Mouse (Mus musculus) lung, embryonic 15.5 days (tissue): ENCODE results near the gene Slit3. TPM values are rescaled to one million over a fixed set of nuclear protein-coding genes. Genes with fewer than 3 reads are reported as not detected.

Source experiments
- ATAC-seq: fragments of 200-750 bp; cut with Nextera tagmentation; 2 replicates; pipeline ENCODE4 v1.8.0; 2017; ENCODE audit warnings: moderate number of reproducible peaks, borderline replicate concordance; ENCODE audit not compliant: low FRiP score, low TSS enrichment; ENCODE audit errors: extremely low read depth
- H3K27ac ChIP-seq: fragments of 300-500 bp; sonication (generic); 2 replicates; pipeline ENCODE4 v1.5.1; 2015; ENCODE audit warnings: moderate library complexity, mild to moderate bottlenecking, inconsistent platforms
- H3K27me3 ChIP-seq: fragments of 300-500 bp; sonication (generic); 2 replicates; pipeline ENCODE4 v1.6.1; 2015; ENCODE audit warnings: inconsistent platforms
- H3K36me3 ChIP-seq: fragments of 300-500 bp; sonication (generic); 2 replicates; pipeline ENCODE4 v1.6.1; 2015; ENCODE audit warnings: inconsistent platforms
- H3K4me1 ChIP-seq: fragments of 300-500 bp; sonication (generic); 2 replicates; pipeline ENCODE4 v1.6.1; 2015; ENCODE audit warnings: inconsistent platforms
- H3K4me2 ChIP-seq: fragments of 300-500 bp; sonication (generic); 2 replicates; pipeline ENCODE4 v1.6.1; 2015; ENCODE audit warnings: inconsistent platforms, mild to moderate bottlenecking, moderate library complexity
- H3K4me3 ChIP-seq: fragments of 300-500 bp; sonication (generic); 2 replicates; pipeline ENCODE4 v1.5.1; 2015; ENCODE audit warnings: mild to moderate bottlenecking, inconsistent platforms
- H3K9ac ChIP-seq: fragments of 300-500 bp; sonication (generic); 2 replicates; pipeline ENCODE4 v1.6.1; 2015; ENCODE audit warnings: inconsistent platforms
- H3K9me3 ChIP-seq: fragments of 300-500 bp; sonication (generic); 2 replicates; pipeline ENCODE4 v1.6.1; 2016; ENCODE audit warnings: inconsistent platforms
- WGBS: fragments of 180-500 bp; shearing (Covaris S2); methylation state at CpG from one replicate; pipeline ENCODE4 v1.1.7; 2015; 5-methylcytosine and 5-hydroxymethylcytosine counted together
- polyA plus RNA-seq: library from polyadenylated mRNA; unstranded; fragments of >200 nt; fragmentation: Nextera tagmentation; extraction: Ambion mirVana; gene quantifications from 2 replicates; pipeline ENCODE4 v1.2.1, GENCODE M21; 2015

Slit3 gene
- polyA plus RNA-seq, 1 experiment from 2014 or later = 21.4 TPM

DNA sequence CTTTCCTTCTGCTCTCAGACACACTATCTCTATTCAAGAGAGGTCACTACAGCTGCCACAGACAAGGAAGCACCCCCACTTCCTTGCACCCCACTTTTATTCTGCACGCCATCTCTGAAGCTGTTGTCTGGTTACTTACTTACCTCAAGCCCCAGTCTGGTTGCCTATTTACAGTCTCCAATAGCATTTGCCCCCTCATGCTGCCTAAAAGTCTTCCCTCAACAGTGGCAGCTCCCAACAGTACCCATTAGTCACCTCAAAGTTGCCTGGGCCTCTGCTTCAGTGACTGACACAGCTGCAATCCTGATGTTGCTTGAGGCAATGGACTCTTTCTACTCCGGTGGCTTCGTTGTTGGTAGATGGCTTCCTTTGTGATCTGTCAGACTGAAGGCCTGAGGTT, 42.4 kb downstream of the Slit3 start:
- Histone ChIP-seq H3K4me1 (no peaks in the 10 kb centered on the region), H3K4me3 (no peak overlapping the region), H3K27ac (no peak overlapping the region), H3K9ac (no peak overlapping the region), H3K4me2 (no peak overlapping the region), H3K36me3 (no peaks in the 10 kb centered on the region), H3K9me3 (no peaks in the 10 kb centered on the region), H3K27me3 (no peaks in the 10 kb centered on the region)
- ATAC-seq = no peak
- WGBS = 94% methylated on average over 3 of the region's 3 CpGs

- Histone ChIP-seq H3K36me3 (no peaks in the 10 kb centered on the region), H3K9me3 (no peaks in the 10 kb centered on the region), H3K4me3 (no peak overlapping the region), H3K27me3 (no peaks in the 10 kb centered on the region), H3K4me2 (no peak overlapping the region), H3K27ac (no peak overlapping the region), H3K4me1 (no peaks in the 10 kb centered on the region), H3K9ac (no peak overlapping the region)
- 63% methylated on average over 8 of the region's 8 CpGs for WGBS
- ATAC-seq = no peak
These were observed 46.2 kb downstream of the Slit3 start for GRCm38 (mm10) chr11:35167176-35167575.

DNA sequence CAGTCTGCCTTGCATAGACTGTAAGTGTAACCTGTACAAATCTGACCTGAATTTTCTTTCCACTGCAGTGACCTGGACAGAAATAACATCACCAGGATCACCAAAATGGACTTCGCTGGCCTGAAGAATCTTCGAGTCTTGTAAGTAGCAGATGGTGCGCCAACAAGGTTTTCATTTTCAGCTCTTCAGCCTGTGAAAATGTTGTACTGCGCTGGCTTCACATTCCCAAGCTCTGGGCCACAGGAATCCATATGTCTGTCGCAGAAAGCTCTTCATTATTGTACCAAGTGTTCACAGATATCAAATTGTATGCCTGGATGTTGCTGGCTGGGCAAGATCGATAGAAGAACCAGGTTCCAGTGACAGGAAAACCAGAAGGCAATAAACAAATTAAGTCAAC, 50.5 kb downstream of the Slit3 start:
- Histone ChIP-seq H3K36me3 (no peaks in the 10 kb centered on the region), H3K4me3 (no peak overlapping the region), H3K4me1 (no peaks in the 10 kb centered on the region), H3K27ac (no peak overlapping the region), H3K9me3 (no peaks in the 10 kb centered on the region), H3K27me3 (no peaks in the 10 kb centered on the region), H3K9ac (no peak overlapping the region), H3K4me2 (no peak overlapping the region)
- 86% methylated on average over 6 of the region's 6 CpGs for WGBS
- ATAC-seq = no peak

DNA sequence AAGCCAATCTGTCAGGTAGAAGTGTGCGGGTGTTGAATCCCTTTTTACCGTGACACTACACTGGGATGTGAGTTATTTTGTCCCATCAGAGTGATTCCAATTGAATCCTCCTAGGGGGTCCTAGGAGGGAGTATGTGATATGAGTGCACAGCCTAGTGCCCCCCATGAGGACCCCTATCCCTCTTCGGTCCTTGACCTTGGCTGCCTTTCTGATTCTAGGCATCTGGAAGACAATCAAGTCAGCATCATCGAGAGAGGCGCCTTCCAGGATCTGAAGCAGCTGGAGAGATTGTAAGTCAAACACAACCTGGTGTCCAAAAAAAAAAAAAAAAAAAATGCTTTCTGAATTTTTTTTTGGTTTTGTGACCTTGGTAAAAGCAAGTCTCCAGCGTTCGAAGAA, 56.5 kb downstream of the Slit3 start:
- no peak overlapping the region for H3K9ac ChIP-seq
- no peak overlapping the region for H3K27ac ChIP-seq
- 0 out of 2 replicates have a peak, but pooled peaks have one; percentile 49 for ATAC-seq
- no peak overlapping the region for H3K4me3 ChIP-seq
- H3K27me3 ChIP-seq = no peaks in the 10 kb centered on the region
- 53% methylated on average over 7 of the region's 7 CpGs for WGBS
- no peaks in the 10 kb centered on the region for H3K36me3 ChIP-seq
- H3K4me2 ChIP-seq = no peak overlapping the region; the same call in 1 of the 2 replicates
- H3K9me3 ChIP-seq = no peaks in the 10 kb centered on the region
- H3K4me1 ChIP-seq = peaks cover 12% of the 10 kb centered on the region

DNA sequence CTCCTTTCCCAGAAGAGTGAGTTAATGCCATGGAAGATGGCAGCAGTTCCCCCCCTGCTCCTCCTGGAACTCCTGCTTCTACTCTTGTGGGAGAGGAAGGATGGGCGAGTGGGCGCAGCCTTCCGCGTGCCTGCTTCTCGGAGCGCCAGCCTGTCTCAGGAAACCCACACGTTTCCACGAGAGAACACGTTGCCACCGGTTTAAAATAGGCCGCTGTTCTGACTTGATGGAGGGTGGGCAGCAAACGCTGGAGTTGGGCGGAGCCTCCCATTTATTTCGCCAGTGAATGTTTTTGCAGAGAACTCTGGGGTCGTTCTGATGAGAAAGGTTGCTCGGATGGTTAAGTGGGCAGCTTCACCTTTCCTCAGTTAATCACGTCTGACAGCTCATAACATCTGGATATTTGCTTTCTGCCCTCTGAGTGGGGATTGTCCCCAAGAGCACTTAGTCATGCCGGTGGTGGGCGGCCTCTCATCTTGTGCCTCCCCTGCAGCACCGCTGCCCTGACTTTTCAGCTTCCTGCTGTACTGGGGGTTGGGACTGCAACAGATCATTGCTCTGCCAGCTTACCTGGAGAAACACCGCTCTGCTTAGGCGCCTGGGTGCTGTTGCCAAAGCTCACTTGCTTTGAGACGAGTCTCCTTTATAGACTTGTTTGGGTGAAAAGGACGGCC, 57.3 kb downstream of the Slit3 start:
- Histone ChIP-seq H3K9me3 (no peaks in the 10 kb centered on the region), H3K4me2 (peak overlapping the region; percentile 32), H3K9ac (no peak overlapping the region), H3K4me3 (peak overlapping the region; percentile 9; the same call in 1 of the 2 replicates), H3K4me1 (peaks cover 12% of the 10 kb centered on the region), H3K36me3 (no peaks in the 10 kb centered on the region), H3K27me3 (no peaks in the 10 kb centered on the region), H3K27ac (no peak overlapping the region)
- no peak for ATAC-seq
- WGBS = 37% methylated on average over 24 of the region's 24 CpGs

- ATAC-seq = no peak
- no peaks in the 10 kb centered on the region for H3K36me3 ChIP-seq
- no peak overlapping the region for H3K27ac ChIP-seq
- H3K4me2 ChIP-seq = no peak overlapping the region
- H3K9ac ChIP-seq = no peak overlapping the region
- H3K4me3 ChIP-seq = no peak overlapping the region
- H3K4me1 ChIP-seq = peaks cover 12% of the 10 kb centered on the region
- no peaks in the 10 kb centered on the region for H3K9me3 ChIP-seq
- 53% methylated on average over 8 of the region's 8 CpGs for WGBS
- H3K27me3 ChIP-seq = no peaks in the 10 kb centered on the region
These were observed 58.3 kb downstream of the Slit3 start for GRCm38 (mm10) chr11:35179305-35179704.

- H3K4me2 ChIP-seq = no peak overlapping the region
- no peak overlapping the region for H3K9ac ChIP-seq
- no peaks in the 10 kb centered on the region for H3K9me3 ChIP-seq
- H3K4me1 ChIP-seq = peaks cover 12% of the 10 kb centered on the region
- ATAC-seq = no peak
- no peaks in the 10 kb centered on the region for H3K27me3 ChIP-seq
- H3K27ac ChIP-seq = no peak overlapping the region
- H3K36me3 ChIP-seq = no peaks in the 10 kb centered on the region
- H3K4me3 ChIP-seq = no peak overlapping the region
- 68% methylated on average over 5 of the region's 5 CpGs for WGBS
These were observed 61.9 kb downstream of the Slit3 start for GRCm38 (mm10) chr11:35182887-35183286.

GRCm38 (mm10) chr11:35194826-35195225, 73.8 kb downstream of the Slit3 start:
- ATAC-seq = no peak
- 79% methylated on average over 6 of the region's 6 CpGs for WGBS

DNA sequence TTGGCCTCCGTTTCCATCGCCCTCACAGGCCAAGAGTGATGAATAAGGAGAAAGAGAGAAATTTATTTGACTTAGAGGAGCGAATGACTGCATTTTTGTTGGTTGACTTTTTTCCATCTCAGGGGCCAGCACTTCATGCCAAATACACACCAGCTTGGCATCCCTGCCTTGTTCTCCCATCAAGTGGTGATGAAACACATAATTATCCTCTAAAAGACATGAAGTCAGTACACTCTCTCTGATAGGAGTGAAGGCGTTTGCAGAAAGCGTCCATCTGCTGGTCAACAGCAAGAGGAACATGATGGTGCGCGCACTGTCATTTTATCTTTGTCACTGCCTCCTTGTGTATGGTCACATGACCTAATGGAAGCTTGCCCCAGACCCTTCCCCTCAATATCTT, 75.8 kb downstream of the Slit3 start:
- WGBS = 42% methylated on average over 7 of the region's 7 CpGs
- H3K36me3 ChIP-seq = no peaks in the 10 kb centered on the region
- H3K9ac ChIP-seq = no peak overlapping the region
- peak; percentile 88 for ATAC-seq
- H3K4me1 ChIP-seq = peaks cover 24% of the 10 kb centered on the region
- H3K4me3 ChIP-seq = no peak overlapping the region
- no peak overlapping the region for H3K4me2 ChIP-seq
- H3K27ac ChIP-seq = no peak overlapping the region
- H3K9me3 ChIP-seq = no peaks in the 10 kb centered on the region
- 0 out of 2 replicates have a peak, but pooled peaks cover 5% of the 10 kb centered on the region for H3K27me3 ChIP-seq

More at GRCm38 (mm10) chr11:35194826-35195225, 73.8 kb downstream of the Slit3 start:
- Histone ChIP-seq H3K27ac (no peak overlapping the region), H3K27me3 (no peaks in the 10 kb centered on the region), H3K9ac (no peak overlapping the region), H3K4me1 (peaks cover 19% of the 10 kb centered on the region), H3K36me3 (no peaks in the 10 kb centered on the region), H3K9me3 (no peaks in the 10 kb centered on the region), H3K4me2 (no peak overlapping the region), H3K4me3 (no peak overlapping the region)

DNA sequence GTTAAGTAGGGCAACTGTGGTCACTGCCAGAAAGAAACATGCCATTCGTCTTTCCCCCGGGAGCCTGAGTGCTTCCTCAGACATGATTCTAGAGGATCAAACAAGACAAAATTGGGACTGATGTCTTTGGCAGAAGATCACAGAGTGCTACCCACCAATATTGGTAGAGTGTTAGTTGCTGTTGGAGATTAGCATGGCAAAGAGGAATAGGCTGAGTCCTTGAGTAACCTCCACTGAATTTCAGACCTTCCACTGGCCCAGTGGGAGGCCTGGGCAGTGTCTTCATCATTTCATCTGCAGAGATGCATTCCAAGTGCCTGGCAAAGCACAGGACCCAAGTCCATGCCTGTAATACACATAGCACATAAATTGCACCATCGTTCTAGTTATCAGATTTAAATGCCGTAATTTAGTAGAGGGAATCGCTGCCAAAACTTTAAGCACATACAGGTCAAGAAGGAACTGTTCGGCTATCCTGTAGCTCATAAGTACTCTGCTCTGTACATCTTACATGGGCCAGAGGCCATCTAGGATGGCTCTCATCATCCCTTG, 77.6 kb downstream of the Slit3 start:
- no peak overlapping the region for H3K4me3 ChIP-seq
- WGBS = 67% methylated on average over 6 of the region's 6 CpGs

DNA sequence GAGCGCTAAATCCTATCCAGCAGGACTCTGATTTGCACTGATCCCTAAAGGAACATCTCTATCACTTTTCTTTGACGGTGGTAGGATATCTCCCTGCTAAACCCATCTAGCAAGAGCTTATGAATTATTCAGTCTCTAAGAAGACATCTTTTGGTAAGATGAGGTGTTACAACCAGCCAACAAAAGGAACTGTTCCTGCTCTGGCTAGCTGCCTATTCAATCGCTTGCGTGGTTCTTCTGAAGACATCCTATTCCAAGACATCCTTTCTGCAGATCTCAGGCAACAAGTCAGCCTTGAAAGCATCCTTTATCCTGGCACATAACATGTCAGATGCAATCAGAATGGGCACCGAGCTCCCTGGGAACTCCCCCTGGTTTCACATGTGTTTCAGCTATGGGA, 81.3 kb downstream of the Slit3 start:
- Histone ChIP-seq H3K4me3 (no peak overlapping the region), H3K27ac (no peak overlapping the region), H3K4me1 (peaks cover 41% of the 10 kb centered on the region), H3K4me2 (no peak overlapping the region), H3K9ac (no peak overlapping the region), H3K9me3 (no peaks in the 10 kb centered on the region), H3K36me3 (no peaks in the 10 kb centered on the region), H3K27me3 (0 out of 2 replicates have a peak, but pooled peaks cover 9% of the 10 kb centered on the region)
- WGBS = 42% methylated on average over 5 of the region's 5 CpGs
- no peak for ATAC-seq

More for the DNA sequence above, 77.6 kb downstream of the Slit3 start:
- Histone ChIP-seq H3K36me3 (no peaks in the 10 kb centered on the region), H3K9me3 (no peaks in the 10 kb centered on the region), H3K9ac (no peak overlapping the region), H3K4me2 (no peak overlapping the region), H3K27ac (no peak overlapping the region), H3K4me1 (peaks cover 40% of the 10 kb centered on the region), H3K27me3 (0 out of 2 replicates have a peak, but pooled peaks cover 9% of the 10 kb centered on the region)
- ATAC-seq = no peak

DNA sequence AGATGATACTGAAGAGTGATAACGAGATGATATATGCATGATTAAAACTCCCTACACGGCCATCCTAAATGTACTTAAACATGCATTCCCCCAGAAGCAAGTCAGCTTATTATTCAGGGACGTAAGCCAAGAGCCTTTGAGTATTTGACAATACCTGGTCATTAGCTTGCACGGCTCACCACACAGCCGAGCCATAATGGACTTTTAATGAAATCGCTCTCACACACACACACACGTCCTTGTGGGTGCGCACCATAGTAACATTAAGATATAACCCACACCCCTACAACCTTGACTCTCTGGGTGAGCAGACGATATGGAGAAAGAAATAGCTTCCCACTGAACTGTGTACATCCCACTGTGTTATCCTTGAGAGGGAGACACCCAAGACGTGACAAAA, 82.6 kb downstream of the Slit3 start:
- Histone ChIP-seq H3K9ac (no peak overlapping the region), H3K9me3 (no peaks in the 10 kb centered on the region), H3K4me3 (no peak overlapping the region), H3K27ac (no peak overlapping the region), H3K4me2 (no peak overlapping the region), H3K27me3 (0 out of 2 replicates have a peak, but pooled peaks cover 9% of the 10 kb centered on the region), H3K4me1 (peaks cover 30% of the 10 kb centered on the region), H3K36me3 (no peaks in the 10 kb centered on the region)
- WGBS = 53% methylated on average over 10 of the region's 10 CpGs
- no peak; the same call in 1 of the 2 replicates for ATAC-seq
